Mouse (Mus musculus): ENCODE results near the gene Zbtb49.

- no peak for TF ChIP-seq POLR2A (IDR thresholded peaks at IDR 0.05; ENCODE audit: control insufficient read depth, low read depth, low read length)
- TF ChIP-seq CTCF (IDR thresholded peaks at IDR 0.05; ENCODE audit: control insufficient read depth, insufficient read depth, insufficient replicate concordance, low read depth, low read length) = no peak
Observed at GRCm38 (mm10) chr5:38199686-38200085, 20.6 kb downstream of the Zbtb49 start.

Data from testis, adult 2 months (tissue).